Mouse (Mus musculus): ENCODE measurements around the gene Sirpb1a. TPM values are rescaled to one million over a fixed set of nuclear protein-coding genes. Genes with fewer than 3 reads are reported as not detected.
"Not testable (repeated sequence)": the region's sequence is repeated elsewhere in the genome, so short reads cannot be mapped to it uniquely, and the experiment has no call there.

Sirpb1a gene
- not detected for total RNA-seq (2021)
- long read RNA-seq, experiment 1: 0 reads
- long read RNA-seq, experiment 2: 0 reads

GRCm38 (mm10) chr3:15426447-15426846 lies at the start of gene Sirpb1a:
TSS of gene Sirpb1a (minus strand) at chr3:15426520.
- not testable (repeated sequence) for DNase-seq

DNA sequence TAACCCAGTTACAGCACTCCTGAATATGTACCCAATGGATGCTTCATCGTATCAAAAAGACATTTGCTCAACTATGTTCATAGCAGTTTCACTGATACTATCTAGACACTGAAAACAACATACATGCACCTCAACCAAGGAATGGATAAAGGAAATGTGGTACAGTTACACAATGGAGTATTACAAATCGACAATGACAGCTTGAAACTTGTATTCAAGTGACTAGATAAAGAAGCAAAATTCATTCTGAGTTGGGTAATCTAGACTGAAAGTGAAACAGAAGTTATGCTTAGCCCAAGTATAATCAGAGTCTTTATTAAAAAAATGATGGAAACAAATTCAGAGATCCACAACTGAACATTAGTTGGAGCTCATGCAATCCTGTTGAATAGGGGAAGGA lies 48.5 kb upstream of the Sirpb1a start:
- not testable (repeated sequence) for DNase-seq

- not testable (repeated sequence) for DNase-seq
Measured at GRCm38 (mm10) chr3:15470158-15470557, 43.8 kb upstream of the Sirpb1a start.

GRCm38 (mm10) chr3:15443936-15444335 lies 17.6 kb upstream of the Sirpb1a start:
- not testable (repeated sequence) for DNase-seq

- not testable (repeated sequence) for DNase-seq
Measured at GRCm38 (mm10) chr3:15439844-15440243, 13.5 kb upstream of the Sirpb1a start.

DNA sequence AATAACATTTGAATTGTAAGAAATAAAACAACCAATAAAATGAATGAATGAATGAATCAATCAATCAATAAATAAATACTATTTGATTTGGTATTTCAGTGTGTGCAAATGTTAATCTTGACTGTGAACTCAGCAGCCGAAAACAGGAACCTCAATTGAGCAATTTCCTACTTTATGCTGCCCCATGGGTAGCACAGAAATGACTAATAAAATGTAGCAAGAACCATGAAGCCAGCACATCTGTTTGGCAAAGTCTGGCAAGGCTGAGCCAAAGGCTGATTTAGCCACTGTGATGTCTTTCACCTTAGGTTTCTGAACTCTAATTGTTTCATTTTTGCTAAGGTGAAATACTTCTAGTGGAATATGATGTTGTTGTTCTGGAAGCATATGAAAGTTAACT lies 1.6 kb upstream of the Sirpb1a start:
- DNase-seq: no peak

GRCm38 (mm10) chr3:15355690-15356089 lies 70.6 kb downstream of the Sirpb1a start:
- not testable (repeated sequence) for DNase-seq

- not testable (repeated sequence) for DNase-seq
Measured at GRCm38 (mm10) chr3:15350318-15350717, 76.0 kb downstream of the Sirpb1a start.

DNA sequence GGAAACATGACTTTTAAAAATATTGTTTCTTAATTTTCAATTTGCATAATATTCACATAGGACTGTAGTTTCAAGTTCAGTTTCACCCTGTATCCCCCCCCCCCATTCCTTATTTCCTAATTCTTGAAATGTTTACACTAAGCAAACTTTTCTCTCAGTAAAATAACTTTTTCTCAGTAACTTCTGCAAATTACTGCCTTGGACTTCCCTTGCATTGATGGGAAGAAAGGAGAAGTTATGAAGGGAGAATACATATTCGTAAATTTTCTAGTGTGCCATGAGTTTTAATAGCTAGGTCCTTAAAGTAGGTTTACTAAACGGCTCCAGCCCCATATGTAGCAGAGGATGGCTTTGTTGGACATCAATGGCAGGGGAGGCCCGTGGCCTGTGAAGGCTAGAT lies 80.7 kb downstream of the Sirpb1a start:
- DNase-seq: not testable (repeated sequence)

DNA sequence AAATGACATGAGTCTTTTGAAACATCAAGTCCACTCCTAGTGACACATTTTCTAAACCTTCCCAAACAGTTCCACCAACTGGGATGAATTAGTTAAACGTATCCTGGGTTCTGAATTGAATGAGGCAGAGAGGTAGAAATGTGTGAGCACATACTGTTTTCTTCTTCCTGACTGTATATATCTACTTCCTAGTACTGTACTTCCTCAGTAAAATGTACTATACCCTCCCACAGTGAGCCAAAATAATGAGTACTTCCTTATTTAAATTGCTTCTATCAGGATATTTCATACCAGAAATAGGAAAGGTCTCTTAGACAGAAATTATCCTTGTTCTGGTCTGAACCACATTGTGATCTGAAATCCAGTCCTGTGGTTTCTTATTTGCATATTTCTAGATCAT lies 86.0 kb downstream of the Sirpb1a start:
- no peak for DNase-seq

GRCm38 (mm10) chr3:15334182-15334581 lies 92.1 kb downstream of the Sirpb1a start:
- no peak for DNase-seq

DNA sequence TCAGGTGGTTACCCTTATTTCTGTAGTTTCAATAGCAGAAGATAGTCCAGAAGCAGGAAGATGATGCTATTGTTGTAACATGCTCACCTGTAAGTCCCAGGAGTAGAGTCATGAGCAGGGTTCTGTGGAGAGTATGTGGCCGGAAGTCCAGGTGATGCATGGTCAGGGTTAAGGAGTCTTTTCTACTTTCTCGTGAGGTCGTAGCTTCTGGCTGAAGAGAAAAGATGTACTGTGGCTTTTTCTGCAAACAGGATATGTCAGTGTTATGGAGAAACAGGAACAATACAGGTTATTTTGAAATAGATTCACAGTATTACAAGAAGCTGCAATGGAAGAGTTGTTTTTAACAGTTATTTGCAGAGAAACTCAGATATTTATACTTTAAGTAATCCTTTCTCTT lies 94.3 kb downstream of the Sirpb1a start, which contains the start of gene Gm9733:
Gene Gm9733, minus strand, starts transcription at position 240 of the 400 bp plus-strand sequence.
- DNase-seq: no peak

DNA sequence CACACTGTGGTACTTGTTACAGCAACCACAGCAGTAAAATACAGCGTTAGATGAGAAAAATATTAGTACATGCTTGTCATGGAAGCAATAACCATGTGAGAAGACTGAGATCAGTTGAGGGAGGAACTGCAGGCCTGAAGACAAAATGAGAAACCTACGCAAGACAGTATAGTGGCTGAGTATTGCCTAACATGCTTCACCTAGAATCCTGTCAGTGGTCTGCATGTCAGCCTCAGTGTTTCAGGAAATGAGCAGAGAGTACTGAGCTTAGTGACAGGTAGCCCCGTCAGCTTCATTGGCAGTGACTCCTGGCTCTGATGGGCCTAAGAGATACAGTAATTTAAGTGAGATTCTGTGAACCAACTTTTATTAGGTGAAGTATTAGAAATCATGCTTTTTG lies 94.8 kb downstream of the Sirpb1a start:
- DNase-seq: no peak

GRCm38 (mm10) chr3:15329549-15329948 lies 96.8 kb downstream of the Sirpb1a start:
- DNase-seq: no peak

Other genes starting within 250 kb of the Sirpb1a start
- not detected for gene Gm9733, start 94.2 kb downstream of the Sirpb1a start, total RNA-seq (2021)
- under 1 TPM; 0.33 to 0.64 TPM for gene Sirpb1b, start 148.5 kb upstream of the Sirpb1a start, total RNA-seq (2021)

Measured in adrenal gland, postnatal 10 days (tissue).